Comparison of ENCODE assay signal across 16 mouse cellular contexts in genomic region chr13:34021998-34022397, GRCm38 (mm10).
"Had no signal": no experiment of that assay in that cellular context is flagged by ENCODE, and none has a peak within 500 bp of the region (broad histone marks: within the 10 kb centered on the region; RNA-seq: fewer than 3 reads in every experiment).

No protein-coding gene starts in this region.

- H3K4me1 ChIP-seq: neural tube, embryonic 13.5 days; neural tube, embryonic 15.5 days; stomach, embryonic 15.5 days had no signal

- H3K9ac ChIP-seq: neural tube, embryonic 13.5 days; neural tube, embryonic 15.5 days; stomach, embryonic 15.5 days had no signal

- H3K4me2 ChIP-seq: neural tube, embryonic 13.5 days; neural tube, embryonic 15.5 days; stomach, embryonic 15.5 days had no signal

- H3K27me3 ChIP-seq: neural tube, embryonic 13.5 days; neural tube, embryonic 15.5 days; stomach, embryonic 15.5 days had no signal

- DNase-seq: retina, postnatal 1 day; right cerebral cortex, adult 18-20 months; right cerebral cortex, postnatal 14 days; right cerebral cortex, postnatal 25 days; right cerebral cortex, postnatal 4 days; spleen, adult 18-20 months; thymus, adult 18-20 months; thymus, adult 2 months; thymus, postnatal 14 days; thymus, postnatal 25 days; thymus, postnatal 36 days; thymus, postnatal 4 days had no signal

- H3K27ac ChIP-seq: neural tube, embryonic 13.5 days; neural tube, embryonic 15.5 days; stomach, embryonic 15.5 days; stomach, postnatal 0 days had no signal

- H3K9me3 ChIP-seq: neural tube, embryonic 13.5 days; neural tube, embryonic 15.5 days; stomach, embryonic 15.5 days had no signal

- H3K4me3 ChIP-seq: neural tube, embryonic 13.5 days; neural tube, embryonic 15.5 days; stomach, embryonic 15.5 days had no signal
